Mouse (Mus musculus) heart, adult 2 months (tissue): Measurements from ENCODE around the gene Ins2. TPM values are rescaled to one million over a fixed set of nuclear protein-coding genes. Genes with fewer than 3 reads are reported as not detected.

Experiments used
- DNase-seq, 2 experiments: peaks; one replicate each; pipeline ENCODE4 v3.0.0; 2021
- H3K27ac ChIP-seq: fragments of 200-600 bp; 2 replicates; pipeline ENCODE4 v1.8.1; 2022
- H3K27me3 ChIP-seq: fragments of 200-500 bp; 2 replicates; pipeline ENCODE4 v1.6.1; 2012; ENCODE audit warnings: mild to moderate bottlenecking, low read length, inconsistent platforms, mixed read lengths; ENCODE audit not compliant: control insufficient read depth, insufficient read depth
- H3K36me3 ChIP-seq: fragments of 200-500 bp; 2 replicates; pipeline ENCODE4 v1.6.1; 2012; ENCODE audit warnings: low read length, inconsistent platforms; ENCODE audit not compliant: control insufficient read depth, insufficient read depth
- H3K4me1 ChIP-seq: fragments of 200-500 bp; 2 replicates; pipeline ENCODE4 v1.6.1; 2011; ENCODE audit warnings: low read length; ENCODE audit not compliant: control insufficient read depth, insufficient read depth
- H3K4me3 ChIP-seq: fragments of 200-600 bp; 2 replicates; pipeline ENCODE4 v1.8.1; 2022
- H3K79me2 ChIP-seq: fragments of 200-500 bp; replicated peaks from 2 replicates; pipeline ENCODE4 v1.6.1; 2012; ENCODE audit warnings: mild to moderate bottlenecking, inconsistent platforms, low read length, moderate library complexity, mixed read lengths; ENCODE audit not compliant: control insufficient read depth, insufficient read depth
- H3K9ac ChIP-seq: fragments of 200-500 bp; 2 replicates; pipeline ENCODE4 v1.6.1; 2012; ENCODE audit warnings: low read depth, mild to moderate bottlenecking, control low read depth, inconsistent platforms, low read length, mixed read lengths
- CTCF ChIP-seq: fragments of 200-600 bp; IDR thresholded peaks from 2 replicates; pipeline ENCODE4 v1.8.1; 2022; ENCODE audit warnings: antibody characterized with exemption, mild to moderate bottlenecking, moderate library complexity
- EP300 ChIP-seq: fragments of 200-500 bp; IDR thresholded peaks from 2 replicates; pipeline ENCODE4 v1.6.1; 2011; ENCODE audit warnings: low read depth, low read length, control low read depth; ENCODE audit not compliant: insufficient read depth
- POLR2A ChIP-seq: fragments of 200-500 bp; IDR thresholded peaks from 2 replicates; pipeline ENCODE4 v1.6.1; 2011; ENCODE audit warnings: mild to moderate bottlenecking, low read depth, low read length, control low read depth; ENCODE audit not compliant: insufficient read depth
- WGBS: fragments of 180-500 bp; shearing (Covaris S2); methylation state at CpG from one replicate; pipeline ENCODE4 v1.1.7; 2018; 5-methylcytosine and 5-hydroxymethylcytosine counted together
- intact Hi-C: fragments of 180-260 bp; cut with DNase I; formaldehyde crosslinking; loops from one replicate; pipeline ENCODE4 v1.15.1; 2025
- polyA plus RNA-seq: library from polyadenylated mRNA; depleted of rRNA; stranded (reverse); fragments of >200 nt; gene quantifications from 2 replicates; pipeline ENCODE4 v1.2.3, GENCODE M21; 2012
- total RNA-seq, 2 experiments: library from RNA; stranded (reverse); gene quantifications; 2 replicates each; pipeline ENCODE4 v1.2.3; 2021

The Ins2 gene
- total and polyA plus RNA-seq, 3 experiments, result not detected

- no peaks in the 10 kb centered on the region for H3K79me2 ChIP-seq
- no peak for DNase-seq
- no peak within 1 kb of the TSS for H3K27ac ChIP-seq
- H3K4me1 ChIP-seq, result peaks cover 3% of the 10 kb centered on the region
- H3K4me3 ChIP-seq, result no peak within 1 kb of the TSS
- H3K9ac ChIP-seq, result no peak within 1 kb of the TSS
- peaks cover 10% of the 10 kb centered on the region for H3K27me3 ChIP-seq
- no peak for TF ChIP-seq CTCF
- TF ChIP-seq POLR2A, result no peak
- no peak for TF ChIP-seq EP300
- 36% methylated on average over 2 of the region's 2 CpGs for WGBS
- H3K36me3 ChIP-seq, result no peaks in the 10 kb centered on the region
- intact Hi-C loops, result no loop called here
Measured at GRCm38 (mm10) chr7:142666659-142667058, 76.5 kb downstream of the Ins2 start, which contains the start of gene Igf2. TSS of gene Igf2 (minus strand) at chr7:142666816.

GRCm38 (mm10) chr7:142666109-142666508, 77.1 kb downstream of the Ins2 start:
- Histone ChIP-seq H3K27ac (no peak overlapping the region), H3K9ac (no peak overlapping the region), H3K36me3 (no peaks in the 10 kb centered on the region), H3K4me3 (no peak overlapping the region), H3K27me3 (peaks cover 10% of the 10 kb centered on the region), H3K4me1 (peaks cover 3% of the 10 kb centered on the region), H3K79me2 (no peaks in the 10 kb centered on the region)
- WGBS, result 73% methylated on average over 4 of the region's 4 CpGs
- no peak for DNase-seq
- TF ChIP-seq CTCF (no peak), POLR2A (no peak), EP300 (no peak)
- intact Hi-C loops, result no loop called here

GRCm38 (mm10) chr7:142665364-142665763, 77.8 kb downstream of the Ins2 start:
- Histone ChIP-seq H3K79me2 (no peaks in the 10 kb centered on the region), H3K4me1 (peaks cover 3% of the 10 kb centered on the region), H3K9ac (no peak overlapping the region), H3K4me3 (no peak overlapping the region), H3K27me3 (peaks cover 17% of the 10 kb centered on the region), H3K27ac (no peak overlapping the region), H3K36me3 (no peaks in the 10 kb centered on the region)
- no peak for DNase-seq
- TF ChIP-seq EP300 (no peak), CTCF (no peak), POLR2A (no peak)
- intact Hi-C loops, result no loop called here
- WGBS, result 76% methylated on average over 5 of the region's 5 CpGs

- TF ChIP-seq POLR2A, result no peak
- 32% methylated on average over 9 of the region's 9 CpGs for WGBS
Measured at GRCm38 (mm10) chr7:142664465-142665029, 78.6 kb downstream of the Ins2 start.

GRCm38 (mm10) chr7:142663931-142664421, 79.2 kb downstream of the Ins2 start:
- 3% methylated on average over 53 of the region's 53 CpGs for WGBS

More at GRCm38 (mm10) chr7:142664465-142665029, 78.6 kb downstream of the Ins2 start:
- Histone ChIP-seq H3K4me1 (peaks cover 5% of the 10 kb centered on the region), H3K27me3 (peaks cover 20% of the 10 kb centered on the region), H3K79me2 (no peaks in the 10 kb centered on the region), H3K36me3 (no peaks in the 10 kb centered on the region), H3K4me3 (no peak overlapping the region), H3K27ac (no peak overlapping the region), H3K9ac (no peak overlapping the region)
- DNase-seq, result no peak
- intact Hi-C loops, result no loop called here

GRCm38 (mm10) chr7:142663151-142663550, 80.0 kb downstream of the Ins2 start:
- no peak overlapping the region for H3K4me3 ChIP-seq
- H3K9ac ChIP-seq, result no peak overlapping the region
- TF ChIP-seq CTCF (no peak), EP300 (no peak), POLR2A (no peak)
- peaks cover 5% of the 10 kb centered on the region for H3K4me1 ChIP-seq
- no peak for DNase-seq
- peaks cover 32% of the 10 kb centered on the region for H3K27me3 ChIP-seq
- intact Hi-C loops, result no loop called here
- H3K79me2 ChIP-seq, result no peaks in the 10 kb centered on the region
- 66% methylated on average over 5 of the region's 5 CpGs for WGBS
- no peaks in the 10 kb centered on the region for H3K36me3 ChIP-seq
- no peak overlapping the region for H3K27ac ChIP-seq

More at GRCm38 (mm10) chr7:142663931-142664421, 79.2 kb downstream of the Ins2 start:
- intact Hi-C loops, result no loop called here
- Histone ChIP-seq H3K4me3 (no peak overlapping the region), H3K36me3 (no peaks in the 10 kb centered on the region), H3K27ac (no peak overlapping the region), H3K9ac (no peak overlapping the region), H3K27me3 (peaks cover 23% of the 10 kb centered on the region), H3K79me2 (no peaks in the 10 kb centered on the region), H3K4me1 (peaks cover 5% of the 10 kb centered on the region)
- TF ChIP-seq CTCF, result no peak
- TF ChIP-seq POLR2A, result no peak
- TF ChIP-seq EP300, result no peak
- DNase-seq, result no peak
